Mouse (Mus musculus): ENCODE data around the gene Gm20388.

DNA sequence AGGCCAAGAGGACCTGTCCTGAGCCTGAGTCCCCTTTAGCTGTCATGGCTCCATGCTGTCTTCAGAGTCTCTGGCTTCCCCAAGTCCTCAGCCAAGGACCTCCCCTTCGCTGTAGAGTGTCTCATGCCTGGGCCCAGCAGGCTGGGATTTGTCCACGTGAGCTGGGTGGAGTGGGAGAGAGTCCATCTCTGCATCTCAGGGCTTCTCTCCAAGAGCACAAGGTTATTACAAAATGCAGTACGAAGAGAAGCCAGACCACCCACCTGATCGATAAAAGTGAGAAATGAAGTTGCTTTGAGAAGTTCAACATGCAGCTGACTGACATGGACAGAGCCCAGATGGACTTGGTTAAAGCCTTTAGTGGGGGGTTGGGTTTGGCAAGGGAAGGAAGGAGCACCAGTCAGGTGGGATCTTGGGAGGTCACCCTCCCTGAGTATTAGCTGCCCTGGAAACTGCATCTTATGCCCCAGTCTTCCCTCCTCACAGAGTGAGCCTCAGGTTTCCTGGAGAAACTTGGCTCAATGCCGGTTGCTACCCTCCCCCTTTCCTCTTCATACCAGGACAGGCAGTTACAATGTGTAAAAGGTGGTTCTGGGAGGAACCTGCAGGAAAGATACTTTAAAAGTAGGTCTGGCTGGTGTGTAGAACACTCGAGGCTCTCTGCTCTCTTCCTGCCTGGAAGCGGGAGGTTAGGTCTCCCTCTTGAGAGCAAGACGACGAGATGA, 2705.7 kb downstream of the Gm20388 start:
- TF ChIP-seq CTCF (IDR thresholded peaks at IDR 0.05; ENCODE audit: borderline replicate concordance, insufficient read depth, low read depth, low read length) (no peak), POLR2A (IDR thresholded peaks at IDR 0.05; ENCODE audit: borderline replicate concordance, insufficient read depth, low read length) (no peak)
